Mouse (Mus musculus) lung, embryonic 14.5 days (tissue): ENCODE measurements around the gene Dnaja3. TPM values are rescaled to one million over a fixed set of nuclear protein-coding genes. Genes with fewer than 3 reads are reported as not detected.

Experiments
- ATAC-seq: fragments of 200-750 bp; cut with Nextera tagmentation; 2 replicates; pipeline ENCODE4 v1.8.0; 2017; ENCODE audit warnings: mild to moderate bottlenecking, moderate TSS enrichment, moderate library complexity; ENCODE audit not compliant: insufficient read depth
- DNase-seq: peaks from one replicate; pipeline ENCODE4 v3.0.0-alpha.2; 2015
- H3K27ac ChIP-seq: fragments of 300-500 bp; sonication (generic); 2 replicates; pipeline ENCODE4 v1.5.1; 2014; ENCODE audit warnings: low read depth, mild to moderate bottlenecking, moderate library complexity
- H3K27me3 ChIP-seq: fragments of 300-500 bp; sonication (generic); 2 replicates; pipeline ENCODE4 v1.6.1; 2014; ENCODE audit warnings: low read length, control low read depth; ENCODE audit not compliant: insufficient read depth
- H3K36me3 ChIP-seq: fragments of 300-500 bp; sonication (generic); 2 replicates; pipeline ENCODE4 v1.6.1; 2014; ENCODE audit warnings: control low read depth; ENCODE audit not compliant: insufficient read depth
- H3K4me1 ChIP-seq: fragments of 300-500 bp; sonication (generic); 2 replicates; pipeline ENCODE4 v1.6.1; 2014; ENCODE audit warnings: antibody characterized with exemption, control low read depth; ENCODE audit not compliant: insufficient read depth
- H3K4me2 ChIP-seq: fragments of 300-500 bp; sonication (generic); 2 replicates; pipeline ENCODE4 v1.6.1; 2014; ENCODE audit warnings: mild to moderate bottlenecking
- H3K4me3 ChIP-seq: fragments of 300-500 bp; sonication (generic); 2 replicates; pipeline ENCODE4 v1.5.1; 2014; ENCODE audit warnings: low read depth, low read length
- H3K9ac ChIP-seq: fragments of 300-500 bp; sonication (generic); 2 replicates; pipeline ENCODE4 v1.6.1; 2014
- H3K9me3 ChIP-seq: fragments of 300-500 bp; sonication (generic); 2 replicates; pipeline ENCODE4 v1.6.1; 2016; ENCODE audit warnings: low read depth, low read length, control low read depth
- CTCF ChIP-seq: IDR thresholded peaks from 2 replicates; pipeline ENCODE4 v1.5.1; 2016; ENCODE audit warnings: antibody characterized with exemption, low read depth
- WGBS: fragments of 180-500 bp; shearing (Covaris S2); extraction: QIAGEN DNeasy Blood & Tissue Kit; methylation state at CpG from one replicate; pipeline ENCODE4 v1.1.7; 2014; 5-methylcytosine and 5-hydroxymethylcytosine counted together
- polyA plus RNA-seq: library from polyadenylated mRNA; unstranded; fragments of >200 nt; fragmentation: Nextera tagmentation; extraction: Ambion mirVana; gene quantifications from 2 replicates; pipeline ENCODE4 v1.2.1, GENCODE M21; 2014

Dnaja3 gene
- polyA plus RNA-seq, 1 experiment from 2014 or later: 59.3 TPM

- Histone ChIP-seq H3K4me2 (no peak overlapping the region), H3K9ac (no peak overlapping the region), H3K27ac (no peak overlapping the region), H3K4me3 (no peak overlapping the region), H3K9me3 (no peaks in the 10 kb centered on the region), H3K27me3 (no peaks in the 10 kb centered on the region), H3K36me3 (0 out of 2 replicates have a peak, but pooled peaks cover 3% of the 10 kb centered on the region), H3K4me1 (no peaks in the 10 kb centered on the region)
- DNase-seq (no peak), ATAC-seq (no peak)
- TF ChIP-seq CTCF: no peak
- 90% methylated on average over 3 of the region's 3 CpGs for WGBS
Observed at GRCm38 (mm10) chr16:4633661-4634060, 6.1 kb upstream of the Dnaja3 start.

DNA sequence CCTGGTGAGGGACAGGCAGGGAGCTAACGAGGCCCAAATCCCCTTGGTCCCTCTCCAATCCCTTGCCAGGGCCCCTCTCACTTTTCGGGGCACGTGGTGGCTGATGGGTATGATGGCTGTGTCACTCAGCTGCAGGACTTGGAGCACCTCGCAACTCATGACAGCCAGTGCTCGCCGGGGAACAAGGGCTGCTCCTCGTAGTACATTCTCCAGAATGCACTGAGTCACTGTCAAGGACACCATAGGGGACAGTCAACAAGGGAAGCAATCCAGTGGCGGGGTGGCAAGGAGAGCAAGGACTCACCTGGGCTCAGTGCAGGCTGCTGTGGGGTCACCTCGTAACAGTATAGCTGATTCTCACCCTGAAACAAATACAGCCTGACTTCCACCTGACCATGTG, 5.1 kb upstream of the Dnaja3 start:
- WGBS: 79% methylated on average over 9 of the region's 9 CpGs
- Histone ChIP-seq H3K4me3 (no peak overlapping the region), H3K27ac (no peak overlapping the region), H3K4me2 (no peak overlapping the region), H3K4me1 (no peaks in the 10 kb centered on the region), H3K9me3 (no peaks in the 10 kb centered on the region), H3K27me3 (no peaks in the 10 kb centered on the region), H3K36me3 (0 out of 2 replicates have a peak, but pooled peaks cover 3% of the 10 kb centered on the region), H3K9ac (no peak overlapping the region)
- ATAC-seq (no peak), DNase-seq (no peak)
- TF ChIP-seq CTCF: no peak

GRCm38 (mm10) chr16:4635760-4636159, 4.0 kb upstream of the Dnaja3 start:
- no peak overlapping the region for H3K9ac ChIP-seq
- no peak overlapping the region for H3K27ac ChIP-seq
- no peak for TF ChIP-seq CTCF
- 57% methylated on average over 4 of the region's 4 CpGs for WGBS
- DNase-seq (no peak), ATAC-seq (no peak)
- 0 out of 2 replicates have a peak, but pooled peaks cover 3% of the 10 kb centered on the region for H3K36me3 ChIP-seq
- no peaks in the 10 kb centered on the region for H3K9me3 ChIP-seq
- no peak overlapping the region for H3K4me3 ChIP-seq
- no peaks in the 10 kb centered on the region for H3K27me3 ChIP-seq
- H3K4me2 ChIP-seq: no peak overlapping the region
- H3K4me1 ChIP-seq: 0 out of 2 replicates have a peak, but pooled peaks cover 3% of the 10 kb centered on the region

GRCm38 (mm10) chr16:4638891-4639390, 848 bp upstream of the Dnaja3 start:
- Histone ChIP-seq H3K4me2 (no peak overlapping the region), H3K4me1 (peaks cover 25% of the 10 kb centered on the region), H3K9me3 (no peaks in the 10 kb centered on the region), H3K36me3 (peaks cover 10% of the 10 kb centered on the region; the same call in 1 of the 2 replicates), H3K27me3 (no peaks in the 10 kb centered on the region), H3K4me3 (no peak overlapping the region), H3K27ac (no peak overlapping the region), H3K9ac (no peak overlapping the region)
- WGBS: 85% methylated on average over 3 of the region's 3 CpGs
- no peak for TF ChIP-seq CTCF
- ATAC-seq (no peak), DNase-seq (no peak)

DNA sequence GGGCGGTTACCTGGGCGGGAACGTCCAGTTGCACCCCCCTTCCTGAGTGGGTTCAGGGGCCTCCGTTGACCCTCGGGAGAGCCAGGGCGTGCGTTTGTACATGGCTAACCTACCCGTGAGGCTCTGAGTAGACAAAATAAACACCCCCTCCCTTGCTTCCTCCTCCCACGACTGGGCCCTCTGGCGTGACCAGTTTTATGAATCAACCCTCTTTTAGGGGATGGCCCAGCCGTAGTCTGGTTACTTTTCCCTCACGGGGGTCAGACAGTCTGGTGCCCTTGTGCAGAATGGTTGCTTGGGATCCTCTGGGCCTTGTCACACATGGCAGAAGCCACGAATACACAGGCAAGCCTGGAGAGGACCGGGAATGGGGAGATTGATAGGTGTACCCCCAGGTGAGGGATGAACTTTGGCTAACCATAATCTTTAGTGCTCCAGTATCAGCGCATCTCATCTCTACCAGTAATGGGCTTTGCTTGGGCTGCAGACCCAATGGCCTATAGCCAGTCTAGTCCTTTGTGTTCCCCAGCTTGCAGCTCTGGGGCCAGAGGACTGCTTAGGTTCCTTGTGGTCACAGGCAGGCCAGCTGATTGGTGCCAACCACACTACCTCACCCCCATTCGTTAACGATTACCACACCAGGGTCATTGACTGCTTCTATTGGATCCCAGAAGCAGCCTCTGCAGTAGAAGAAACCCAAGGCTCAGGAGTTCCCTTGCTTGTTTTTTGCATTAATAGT, 647 bp downstream of the Dnaja3 start:
- Histone ChIP-seq H3K9ac (peak overlapping the region; percentile 82), H3K4me2 (peak overlapping the region; percentile 88), H3K36me3 (peaks cover 16% of the 10 kb centered on the region; the same call in 1 of the 2 replicates), H3K4me1 (peaks cover 34% of the 10 kb centered on the region), H3K27ac (peak overlapping the region; percentile 93), H3K9me3 (no peaks in the 10 kb centered on the region), H3K4me3 (peak overlapping the region; percentile 81), H3K27me3 (no peaks in the 10 kb centered on the region)
- no peak for TF ChIP-seq CTCF
- peak; percentile 62 for DNase-seq
- ATAC-seq: peak; percentile 21
- WGBS: 3% methylated on average over 17 of the region's 17 CpGs

DNA sequence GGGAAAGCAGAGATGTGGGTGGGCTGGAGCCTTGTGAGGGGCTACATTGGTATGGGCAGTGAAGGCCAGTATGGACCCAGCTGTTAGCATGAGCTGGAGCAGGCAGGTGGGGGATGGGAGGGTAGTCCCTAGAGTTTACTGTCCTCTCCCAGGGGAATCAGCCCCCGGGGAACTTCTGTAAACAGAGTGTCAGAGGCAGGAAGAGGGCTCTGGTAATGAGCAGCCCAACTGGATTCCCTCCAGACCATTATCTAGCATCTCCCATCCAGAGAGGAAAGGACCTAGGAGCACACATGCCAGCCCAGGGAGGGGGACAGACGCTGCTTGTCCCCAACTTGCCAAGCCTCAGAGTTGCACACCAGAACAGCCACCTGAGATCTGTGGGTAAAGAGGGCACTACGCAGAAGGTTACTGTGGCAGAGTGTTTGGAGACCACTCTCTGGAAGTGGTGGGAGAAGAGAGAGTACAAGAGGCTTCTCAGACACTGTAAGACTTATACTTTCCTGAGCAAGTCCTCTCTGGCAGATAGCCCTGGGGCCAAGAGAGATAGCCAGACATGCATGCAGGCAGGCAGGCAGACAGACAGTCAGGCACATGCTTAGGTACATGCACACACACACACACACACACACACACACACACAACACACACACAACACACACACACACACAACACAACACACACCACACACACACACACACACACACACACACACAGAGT, 1.5 kb downstream of the Dnaja3 start:
- Histone ChIP-seq H3K9me3 (no peaks in the 10 kb centered on the region), H3K4me1 (peaks cover 38% of the 10 kb centered on the region), H3K27ac (peak overlapping the region; percentile 93), H3K27me3 (no peaks in the 10 kb centered on the region), H3K4me2 (peak overlapping the region; percentile 88), H3K36me3 (peaks cover 21% of the 10 kb centered on the region; the same call in 1 of the 2 replicates), H3K4me3 (peak overlapping the region; percentile 81), H3K9ac (peak overlapping the region; percentile 82)
- DNase-seq (peak; percentile 87), ATAC-seq (peak; percentile 35)
- 7% methylated on average over 3 of the region's 3 CpGs for WGBS
- TF ChIP-seq CTCF: no peak

GRCm38 (mm10) chr16:4642190-4642589, 2.4 kb downstream of the Dnaja3 start:
- TF ChIP-seq CTCF: 0 out of 2 replicates have a peak, but pooled peaks have one; percentile 32
- peak overlapping the region; percentile 81 for H3K4me3 ChIP-seq
- H3K4me1 ChIP-seq: peaks cover 38% of the 10 kb centered on the region
- H3K9me3 ChIP-seq: no peaks in the 10 kb centered on the region
- H3K9ac ChIP-seq: peak overlapping the region; percentile 32; the same call in 1 of the 2 replicates
- DNase-seq (peak; percentile 91), ATAC-seq (peak; percentile 75)
- peak overlapping the region; percentile 93 for H3K27ac ChIP-seq
- H3K36me3 ChIP-seq: peaks cover 21% of the 10 kb centered on the region; the same call in 1 of the 2 replicates
- H3K4me2 ChIP-seq: peak overlapping the region; percentile 88
- WGBS: 15% methylated on average over 13 of the region's 13 CpGs
- H3K27me3 ChIP-seq: no peaks in the 10 kb centered on the region
